Mouse (Mus musculus): ENCODE results near the gene Slc36a3. TPM values are rescaled to one million over a fixed set of nuclear protein-coding genes. Genes with fewer than 3 reads are reported as not detected.
"Not testable (repeated sequence)": the region's sequence is repeated elsewhere in the genome, so short reads cannot be mapped to it uniquely, and the experiment has no call there.

Slc36a3 gene
- polyA plus RNA-seq, 1 experiment from 2014 or later, result not detected

DNA sequence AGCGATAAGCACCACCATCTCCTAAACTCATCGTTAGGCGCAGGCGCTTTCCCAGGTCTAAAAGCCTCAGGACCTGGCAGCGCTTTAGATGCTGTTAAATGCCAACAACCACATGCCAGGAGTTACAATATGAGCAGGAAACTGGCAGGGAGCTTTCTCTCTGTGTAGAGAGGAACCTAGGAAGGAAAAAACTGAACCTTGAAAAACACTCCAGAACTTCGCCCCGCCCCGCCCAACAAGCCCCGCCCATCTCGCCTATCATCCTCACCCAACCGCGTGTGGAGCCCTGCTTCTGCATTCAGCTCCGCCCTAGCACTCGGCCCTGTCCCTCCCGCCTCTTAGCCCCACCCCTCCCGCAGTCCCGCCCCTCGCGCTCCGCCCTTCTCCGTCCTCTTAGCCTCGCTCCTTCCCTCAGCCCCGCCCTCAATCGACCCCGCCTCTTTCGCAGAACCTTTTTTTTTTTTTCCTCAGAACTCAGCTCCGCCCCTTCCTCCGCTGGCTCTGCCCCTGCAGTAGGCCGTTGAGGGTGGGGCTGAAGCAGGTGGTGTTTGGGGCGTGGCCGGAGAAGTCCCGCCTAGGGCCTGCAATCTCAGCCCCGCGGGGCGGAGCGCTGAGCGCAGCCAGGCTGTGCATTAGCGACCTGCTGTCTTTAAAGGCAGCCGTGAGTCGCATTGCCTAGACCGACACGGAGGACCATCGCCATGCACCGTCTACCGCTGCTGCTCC lies 53.9 kb downstream of the Slc36a3 start, which contains the start of gene Gm2a:
Gm2a (plus strand) TSS at position 653 of the 726 bp plus-strand sequence.
- Histone ChIP-seq H3K4me1 (ENCODE audit: control insufficient read depth, insufficient read depth, low read length) (no peaks in the 10 kb centered on the region), H3K9ac (replicated peaks; ENCODE audit: low read length) (peak within 1 kb of the TSS; percentile 62), H3K4me2 (ENCODE audit: low read length) (peak within 1 kb of the TSS; percentile 66), H3K27me3 (ENCODE audit: control insufficient read depth, insufficient read depth, low read length) (no peaks in the 10 kb centered on the region), H3K4me3 (replicated peaks; ENCODE audit: low read depth, low read length) (peak within 1 kb of the TSS; percentile 52), H3K36me3 (ENCODE audit: control insufficient read depth, insufficient read depth, low read length) (no peaks in the 10 kb centered on the region), H3K9me3 (ENCODE audit: control insufficient read depth, low read length) (no peaks in the 10 kb centered on the region), H3K27ac (replicated peaks; ENCODE audit: low read depth, low read length) (peak within 1 kb of the TSS; percentile 69)
- ATAC-seq (ENCODE audit: low FRiP score, low TSS enrichment) (peak; percentile 93), DNase-seq (peak; percentile 94)
- 3% methylated on average over 45 of the region's 45 CpGs for WGBS

DNA sequence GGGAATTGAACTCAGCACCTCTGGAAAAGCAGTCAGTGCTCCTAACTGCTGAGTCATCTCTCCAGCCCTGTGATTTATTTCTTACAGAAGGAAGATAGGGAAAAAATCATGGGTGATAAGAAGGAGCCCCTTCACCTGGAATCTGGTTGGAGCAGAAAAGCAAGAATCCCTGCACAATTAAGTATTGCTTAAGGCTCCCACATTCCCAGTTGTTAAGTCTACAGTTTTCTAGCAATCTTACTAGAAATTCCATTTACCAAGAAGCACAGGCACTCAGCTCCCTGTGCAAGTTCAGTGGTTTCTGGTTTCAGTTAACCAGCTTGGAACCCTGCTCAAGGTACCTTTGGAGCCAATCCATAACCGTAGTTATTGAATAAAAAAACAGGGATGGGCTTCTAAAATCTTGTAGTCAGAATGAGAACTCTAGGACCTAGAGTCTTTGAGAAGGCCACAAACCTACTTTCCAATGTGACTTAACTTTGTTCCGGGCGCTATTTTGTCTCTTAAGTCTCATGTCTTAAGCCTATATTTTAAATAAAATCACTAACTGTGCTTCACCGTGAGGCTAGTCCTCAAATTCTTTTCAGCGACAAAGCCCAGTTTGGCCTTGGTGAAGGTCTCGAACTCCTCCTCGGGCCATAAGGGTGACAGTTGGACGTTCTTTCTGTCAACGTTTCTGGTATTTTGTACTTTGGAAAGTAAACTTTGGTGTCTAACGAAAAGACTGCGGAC lies 54.6 kb downstream of the Slc36a3 start:
- no peaks in the 10 kb centered on the region for H3K36me3 ChIP-seq (ENCODE audit: control insufficient read depth, insufficient read depth, low read length)
- H3K4me1 ChIP-seq (ENCODE audit: control insufficient read depth, insufficient read depth, low read length), result no peaks in the 10 kb centered on the region
- no peak overlapping the region for H3K9ac ChIP-seq (replicated peaks; ENCODE audit: low read length)
- H3K27ac ChIP-seq (replicated peaks; ENCODE audit: low read depth, low read length), result no peak overlapping the region
- no peak for ATAC-seq (ENCODE audit: low FRiP score, low TSS enrichment)
- peak overlapping the region; percentile 66 for H3K4me2 ChIP-seq (ENCODE audit: low read length)
- WGBS, result 41% methylated on average over 11 of the region's 11 CpGs
- peak overlapping the region; percentile 52 for H3K4me3 ChIP-seq (replicated peaks; ENCODE audit: low read depth, low read length)
- H3K9me3 ChIP-seq (ENCODE audit: control insufficient read depth, low read length), result no peaks in the 10 kb centered on the region
- H3K27me3 ChIP-seq (ENCODE audit: control insufficient read depth, insufficient read depth, low read length), result no peaks in the 10 kb centered on the region
- peak; percentile 9 for DNase-seq

DNA sequence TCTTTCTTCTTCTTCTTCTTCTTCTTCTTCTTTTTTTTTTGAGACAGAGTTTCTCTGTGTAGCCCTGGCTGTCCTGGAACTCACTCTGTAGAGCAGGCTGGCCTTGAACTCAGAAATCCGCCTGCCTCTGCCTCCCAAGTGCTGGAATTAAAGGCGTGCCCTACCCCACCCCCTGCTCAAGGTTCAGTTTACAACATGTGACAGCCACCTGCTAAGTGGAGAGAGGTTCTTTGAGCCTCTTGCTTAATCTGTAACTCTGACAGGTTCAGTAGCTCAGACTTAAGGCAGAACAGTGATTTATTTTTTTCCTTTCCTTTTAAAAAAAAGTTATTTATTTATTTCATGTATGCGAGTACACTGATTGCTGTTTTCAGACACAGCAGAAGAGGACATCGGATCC lies 55.2 kb downstream of the Slc36a3 start:
- ATAC-seq (ENCODE audit: low FRiP score, low TSS enrichment); H3K4me2 ChIP-seq (ENCODE audit: low read length); H3K27me3 ChIP-seq (ENCODE audit: control insufficient read depth, insufficient read depth, low read length); H3K27ac ChIP-seq (replicated peaks; ENCODE audit: low read depth, low read length); H3K36me3 ChIP-seq (ENCODE audit: control insufficient read depth, insufficient read depth, low read length); H3K9ac ChIP-seq (replicated peaks; ENCODE audit: low read length); H3K4me3 ChIP-seq (replicated peaks; ENCODE audit: low read depth, low read length); DNase-seq; H3K9me3 ChIP-seq (ENCODE audit: control insufficient read depth, low read length); H3K4me1 ChIP-seq (ENCODE audit: control insufficient read depth, insufficient read depth, low read length): not testable (repeated sequence)
- WGBS, result 90% methylated on average over 4 of the region's 4 CpGs

DNA sequence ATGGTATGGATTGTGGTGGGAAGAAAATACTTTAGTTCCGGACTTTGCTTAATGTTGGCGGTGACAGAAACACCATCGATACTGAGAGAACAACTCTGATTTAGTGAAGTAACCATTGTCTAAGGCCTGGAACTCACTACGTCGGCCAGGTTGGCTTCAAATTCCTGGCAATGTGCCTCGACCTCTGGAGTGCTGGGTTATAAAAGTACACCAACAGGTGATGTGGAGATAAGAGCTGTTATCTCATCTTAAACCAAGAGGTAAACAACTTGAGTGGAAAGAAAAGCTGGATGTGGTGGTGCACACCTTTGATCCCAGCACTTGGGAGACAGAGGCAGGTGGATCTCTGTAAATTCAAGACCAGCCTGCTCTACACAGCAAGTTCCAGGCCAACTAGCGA lies 58.4 kb downstream of the Slc36a3 start:
- 90% methylated on average over 7 of the region's 7 CpGs for WGBS
- no peak overlapping the region for H3K27ac ChIP-seq (replicated peaks; ENCODE audit: low read depth, low read length)

DNA sequence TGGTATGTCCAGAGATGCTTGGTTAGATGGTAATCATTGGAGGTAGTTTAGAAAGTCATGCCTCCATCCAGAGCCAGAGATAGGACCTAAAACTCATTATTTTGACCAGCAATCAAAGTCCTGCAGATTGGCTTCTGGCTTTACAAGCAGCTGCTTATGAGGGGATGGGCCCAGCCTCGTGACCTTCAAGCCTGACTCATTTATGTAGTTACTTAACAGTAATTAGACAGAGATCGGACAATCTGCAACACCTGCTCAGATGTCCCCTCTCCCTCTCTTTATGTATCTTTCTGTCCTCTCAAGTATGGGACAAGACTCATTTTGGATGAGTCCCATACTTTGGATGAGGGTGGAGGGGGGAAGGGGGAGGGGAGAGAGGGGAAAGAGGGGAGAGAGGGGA lies 61.6 kb downstream of the Slc36a3 start:
- DNase-seq (no peak), ATAC-seq (ENCODE audit: low FRiP score, low TSS enrichment) (no peak)
- no peak overlapping the region for H3K9ac ChIP-seq (replicated peaks; ENCODE audit: low read length)

More for the DNA sequence above, 58.4 kb downstream of the Slc36a3 start:
- Histone ChIP-seq H3K4me2 (ENCODE audit: low read length) (no peak overlapping the region), H3K9me3 (ENCODE audit: control insufficient read depth, low read length) (no peaks in the 10 kb centered on the region), H3K9ac (replicated peaks; ENCODE audit: low read length) (no peak overlapping the region), H3K27me3 (ENCODE audit: control insufficient read depth, insufficient read depth, low read length) (no peaks in the 10 kb centered on the region), H3K4me1 (ENCODE audit: control insufficient read depth, insufficient read depth, low read length) (no peaks in the 10 kb centered on the region), H3K36me3 (ENCODE audit: control insufficient read depth, insufficient read depth, low read length) (no peaks in the 10 kb centered on the region), H3K4me3 (replicated peaks; ENCODE audit: low read depth, low read length) (no peak overlapping the region)
- ATAC-seq (ENCODE audit: low FRiP score, low TSS enrichment) (no peak), DNase-seq (no peak)

DNA sequence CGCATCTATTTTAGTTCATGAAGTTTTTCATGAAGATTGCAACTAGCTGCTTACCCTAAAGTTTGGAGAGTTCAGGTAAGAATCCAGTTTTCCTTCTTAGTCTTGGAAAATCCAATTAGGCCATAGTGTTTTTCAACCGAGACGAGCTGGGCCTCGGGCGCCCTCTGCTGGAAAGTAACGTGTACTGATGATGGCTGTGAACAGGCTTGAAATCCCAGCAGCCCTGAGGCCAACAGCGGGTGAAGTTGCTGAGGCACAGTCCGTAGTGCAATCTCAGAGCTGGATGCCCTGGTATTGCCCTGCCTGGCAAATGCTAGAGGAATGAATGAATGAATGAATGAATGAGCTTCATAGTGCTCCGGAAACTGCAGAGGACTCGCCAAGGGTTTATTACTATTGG lies 64.5 kb downstream of the Slc36a3 start:
- peak; percentile 20; the same call in 1 of the 2 replicates for ATAC-seq (ENCODE audit: low FRiP score, low TSS enrichment)

More for the DNA sequence above, 61.6 kb downstream of the Slc36a3 start:
- Histone ChIP-seq H3K4me1 (ENCODE audit: control insufficient read depth, insufficient read depth, low read length) (no peaks in the 10 kb centered on the region), H3K36me3 (ENCODE audit: control insufficient read depth, insufficient read depth, low read length) (no peaks in the 10 kb centered on the region), H3K9me3 (ENCODE audit: control insufficient read depth, low read length) (no peaks in the 10 kb centered on the region), H3K4me3 (replicated peaks; ENCODE audit: low read depth, low read length) (no peak overlapping the region), H3K27ac (replicated peaks; ENCODE audit: low read depth, low read length) (no peak overlapping the region), H3K4me2 (ENCODE audit: low read length) (no peak overlapping the region), H3K27me3 (ENCODE audit: control insufficient read depth, insufficient read depth, low read length) (no peaks in the 10 kb centered on the region)
- 82% methylated on average over 2 of the region's 2 CpGs for WGBS

DNA sequence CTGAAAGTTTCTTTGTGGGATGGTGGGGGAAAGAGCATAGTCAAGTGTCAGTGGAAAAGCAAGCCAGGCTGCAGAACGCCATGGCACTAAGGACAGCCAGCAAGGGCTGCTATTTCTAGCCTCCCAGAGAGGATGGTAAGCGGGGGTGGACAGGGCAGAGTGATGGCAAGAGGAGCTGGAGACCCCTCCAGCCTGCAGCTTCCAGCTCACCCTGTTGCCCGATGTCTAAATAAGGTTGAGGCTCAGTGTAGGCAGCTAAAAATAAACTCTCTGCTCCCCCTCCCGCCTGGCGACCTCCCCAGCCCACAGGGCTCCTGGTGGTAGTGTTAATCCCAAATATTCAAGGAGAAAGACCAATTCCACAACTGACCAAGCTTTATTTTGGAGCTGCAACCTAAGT lies 66.1 kb downstream of the Slc36a3 start:
- no peaks in the 10 kb centered on the region for H3K4me1 ChIP-seq (ENCODE audit: control insufficient read depth, insufficient read depth, low read length)
- H3K4me2 ChIP-seq (ENCODE audit: low read length), result no peak overlapping the region
- H3K36me3 ChIP-seq (ENCODE audit: control insufficient read depth, insufficient read depth, low read length), result no peaks in the 10 kb centered on the region
- ATAC-seq (ENCODE audit: low FRiP score, low TSS enrichment) (no peak), DNase-seq (no peak)
- no peaks in the 10 kb centered on the region for H3K9me3 ChIP-seq (ENCODE audit: control insufficient read depth, low read length)
- no peak overlapping the region for H3K27ac ChIP-seq (replicated peaks; ENCODE audit: low read depth, low read length)
- no peak overlapping the region for H3K9ac ChIP-seq (replicated peaks; ENCODE audit: low read length)
- H3K27me3 ChIP-seq (ENCODE audit: control insufficient read depth, insufficient read depth, low read length), result no peaks in the 10 kb centered on the region
- 62% methylated on average over 5 of the region's 5 CpGs for WGBS
- H3K4me3 ChIP-seq (replicated peaks; ENCODE audit: low read depth, low read length), result no peak overlapping the region

More for the DNA sequence above, 64.5 kb downstream of the Slc36a3 start:
- H3K4me1 ChIP-seq (ENCODE audit: control insufficient read depth, insufficient read depth, low read length), result no peaks in the 10 kb centered on the region
- H3K27me3 ChIP-seq (ENCODE audit: control insufficient read depth, insufficient read depth, low read length), result no peaks in the 10 kb centered on the region
- H3K9me3 ChIP-seq (ENCODE audit: control insufficient read depth, low read length), result no peaks in the 10 kb centered on the region
- no peaks in the 10 kb centered on the region for H3K36me3 ChIP-seq (ENCODE audit: control insufficient read depth, insufficient read depth, low read length)
- DNase-seq, result peak; percentile 92
- H3K4me2 ChIP-seq (ENCODE audit: low read length), result no peak overlapping the region
- no peak overlapping the region for H3K27ac ChIP-seq (replicated peaks; ENCODE audit: low read depth, low read length)
- no peak overlapping the region for H3K4me3 ChIP-seq (replicated peaks; ENCODE audit: low read depth, low read length)
- no peak overlapping the region for H3K9ac ChIP-seq (replicated peaks; ENCODE audit: low read length)
- WGBS, result 5% methylated on average over 10 of the region's 10 CpGs

DNA sequence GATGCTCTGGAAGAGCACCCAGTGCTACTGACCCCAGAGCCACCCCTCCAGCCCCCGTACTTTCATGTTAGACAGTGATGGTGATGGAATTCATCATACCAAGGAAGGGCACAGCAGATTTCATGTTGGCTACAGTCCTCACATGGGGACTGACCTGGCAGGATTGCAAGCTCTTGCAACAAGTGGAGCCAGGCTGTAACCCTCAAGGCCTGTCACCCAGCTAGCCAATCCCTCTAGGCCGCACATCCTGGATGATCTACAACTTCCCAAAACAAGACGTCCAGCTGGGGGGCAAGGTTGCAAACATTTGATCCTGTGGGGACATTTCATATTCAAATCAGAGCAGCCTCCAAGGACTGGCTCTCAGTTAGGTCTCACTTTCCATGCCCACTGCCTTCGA lies 66.9 kb downstream of the Slc36a3 start:
- Histone ChIP-seq H3K36me3 (ENCODE audit: control insufficient read depth, insufficient read depth, low read length) (no peaks in the 10 kb centered on the region), H3K9ac (replicated peaks; ENCODE audit: low read length) (no peak overlapping the region), H3K4me1 (ENCODE audit: control insufficient read depth, insufficient read depth, low read length) (no peaks in the 10 kb centered on the region), H3K27ac (replicated peaks; ENCODE audit: low read depth, low read length) (no peak overlapping the region), H3K27me3 (ENCODE audit: control insufficient read depth, insufficient read depth, low read length) (no peaks in the 10 kb centered on the region), H3K9me3 (ENCODE audit: control insufficient read depth, low read length) (no peaks in the 10 kb centered on the region), H3K4me2 (ENCODE audit: low read length) (no peak overlapping the region), H3K4me3 (replicated peaks; ENCODE audit: low read depth, low read length) (no peak overlapping the region)
- no peak for DNase-seq
- WGBS, result 79% methylated on average over 4 of the region's 4 CpGs
- no peak for ATAC-seq (ENCODE audit: low FRiP score, low TSS enrichment)

Data from midbrain, embryonic 14.5 days (tissue).